Mouse (Mus musculus): ENCODE data around the gene Kcnq5. TPM values are rescaled to one million over a fixed set of nuclear protein-coding genes. Genes with fewer than 3 reads are reported as not detected.

Kcnq5 gene
- polyA plus RNA-seq, 1 experiment from 2014 or later = 4.1 TPM

DNA sequence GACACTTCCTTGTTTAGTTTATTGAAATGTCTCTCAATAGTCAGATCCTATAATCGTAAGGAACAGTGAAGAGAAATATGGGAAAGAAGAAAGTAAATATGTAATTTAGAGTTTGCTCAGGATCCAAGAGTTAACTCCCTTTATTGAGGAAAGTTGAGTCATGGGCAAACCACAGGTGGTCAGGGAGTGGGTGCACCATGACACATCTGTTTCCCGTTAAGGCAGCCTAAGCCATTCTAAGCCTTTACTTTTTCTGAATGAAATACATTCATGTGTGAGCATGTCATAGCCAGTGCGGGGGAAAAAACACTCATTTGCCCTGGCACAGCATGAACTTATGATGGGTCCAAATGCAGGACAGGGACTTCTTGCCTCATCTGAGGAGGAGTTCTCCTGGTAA is 125.4 kb downstream of the Kcnq5 start:
- H3K36me3 ChIP-seq = no peaks in the 10 kb centered on the region
- ATAC-seq (ENCODE audit: extremely low read depth, insufficient number of reproducible peaks, low FRiP score, low TSS enrichment) = no peak
- no peak overlapping the region for H3K9ac ChIP-seq
- no peak overlapping the region for H3K4me2 ChIP-seq
- WGBS = 77% methylated on average over 3 of the region's 3 CpGs
- peaks cover 13% of the 10 kb centered on the region for H3K4me1 ChIP-seq
- no peak overlapping the region for H3K4me3 ChIP-seq
- no peak overlapping the region for H3K27ac ChIP-seq (replicated peaks)
- no peaks in the 10 kb centered on the region for H3K9me3 ChIP-seq
- H3K27me3 ChIP-seq (replicated peaks) = no peaks in the 10 kb centered on the region

DNA sequence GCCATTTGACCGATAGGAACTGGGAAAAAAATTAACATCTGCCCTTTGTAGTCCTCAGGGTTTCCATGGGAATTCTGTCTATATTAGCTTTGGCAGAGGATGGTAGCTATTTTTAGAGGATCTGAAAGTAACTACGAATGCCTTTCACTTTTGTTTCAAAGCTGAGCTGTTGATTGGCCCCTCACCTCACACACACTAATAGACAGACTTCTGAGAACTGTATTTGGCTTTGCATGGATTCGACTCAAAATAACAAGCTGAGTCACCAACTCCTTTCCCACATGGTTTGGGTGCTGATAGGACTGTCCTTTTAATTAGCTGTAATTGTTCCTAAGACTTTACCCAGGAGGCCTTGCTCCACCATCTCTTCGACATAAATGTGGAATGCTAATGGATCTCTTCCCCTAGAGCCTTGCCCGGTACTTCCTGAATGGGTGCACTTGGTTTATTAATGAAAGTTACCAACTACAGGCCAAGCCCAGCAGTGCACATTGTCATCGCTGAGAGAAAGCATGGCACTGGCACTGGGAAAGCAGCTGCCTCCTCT is 131.8 kb downstream of the Kcnq5 start:
- H3K4me2 ChIP-seq = peak overlapping the region; percentile 65
- H3K9me3 ChIP-seq = no peaks in the 10 kb centered on the region
- ATAC-seq (ENCODE audit: extremely low read depth, insufficient number of reproducible peaks, low FRiP score, low TSS enrichment) = no peak; the same call in 1 of the 2 replicates
- H3K4me3 ChIP-seq = peak overlapping the region; percentile 31
- peak overlapping the region; percentile 71 for H3K9ac ChIP-seq
- H3K4me1 ChIP-seq = peaks cover 25% of the 10 kb centered on the region
- WGBS = 21% methylated on average over 6 of the region's 6 CpGs
- H3K27me3 ChIP-seq (replicated peaks) = no peaks in the 10 kb centered on the region
- H3K36me3 ChIP-seq = no peaks in the 10 kb centered on the region
- H3K27ac ChIP-seq (replicated peaks) = peak overlapping the region; percentile 93

DNA sequence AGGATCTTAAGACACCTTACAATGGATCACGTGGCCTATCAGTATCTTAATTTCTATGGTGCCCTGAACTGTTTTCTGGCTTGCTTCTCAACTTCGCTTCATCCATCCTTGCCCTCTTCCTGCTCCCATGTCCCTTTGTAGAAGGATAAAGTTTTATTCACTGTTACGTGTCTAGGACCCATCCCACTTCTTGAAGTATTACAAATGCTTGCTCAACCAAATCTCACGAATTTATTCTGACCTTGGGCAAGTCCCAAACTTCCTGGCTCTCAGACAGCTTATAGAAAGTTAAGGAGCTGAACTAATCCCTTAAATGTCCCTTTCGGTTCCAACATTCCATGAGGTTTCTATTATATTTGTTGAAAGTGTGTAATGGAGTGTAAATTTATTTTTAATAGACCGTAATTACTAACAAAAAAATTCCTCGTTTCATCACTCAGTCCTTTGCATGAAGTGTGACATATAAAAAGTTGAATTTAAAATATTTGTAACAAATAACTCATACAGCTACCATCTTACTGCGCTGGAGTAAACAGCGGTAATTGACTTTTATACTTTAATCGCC is 141.6 kb downstream of the Kcnq5 start:
- no peaks in the 10 kb centered on the region for H3K36me3 ChIP-seq
- ATAC-seq (ENCODE audit: extremely low read depth, insufficient number of reproducible peaks, low FRiP score, low TSS enrichment) = no peak
- peaks cover 4% of the 10 kb centered on the region; the same call in 1 of the 2 replicates for H3K4me1 ChIP-seq
- H3K9ac ChIP-seq = no peak overlapping the region
- H3K9me3 ChIP-seq = no peaks in the 10 kb centered on the region
- 79% methylated on average over 10 of the region's 10 CpGs for WGBS
- H3K27ac ChIP-seq (replicated peaks) = no peak overlapping the region
- H3K27me3 ChIP-seq (replicated peaks) = no peaks in the 10 kb centered on the region
- no peak overlapping the region for H3K4me3 ChIP-seq
- no peak overlapping the region for H3K4me2 ChIP-seq

DNA sequence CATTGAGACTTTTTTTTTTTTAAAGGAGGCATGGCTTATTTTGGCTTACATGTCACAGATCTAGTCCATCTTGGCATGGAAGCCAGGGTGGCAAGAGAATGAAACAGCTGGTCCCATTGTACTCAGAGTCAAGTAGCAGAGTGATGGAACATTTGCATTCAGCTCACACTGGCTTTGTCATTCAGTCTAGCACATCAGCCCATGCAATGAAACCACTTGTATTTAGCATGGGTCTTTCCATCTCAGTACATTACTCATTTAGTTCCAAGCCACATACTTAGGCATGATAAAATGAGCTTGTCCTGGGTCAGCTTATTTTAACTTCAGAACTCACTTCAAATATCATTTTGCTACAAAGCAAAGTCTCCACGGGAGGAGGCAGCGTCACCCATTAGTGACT is 156.7 kb downstream of the Kcnq5 start:
- Histone ChIP-seq H3K9ac (no peak overlapping the region), H3K27ac (replicated peaks) (no peak overlapping the region), H3K4me1 (peaks cover 26% of the 10 kb centered on the region), H3K27me3 (replicated peaks) (no peaks in the 10 kb centered on the region), H3K36me3 (no peaks in the 10 kb centered on the region), H3K4me2 (no peak overlapping the region), H3K4me3 (no peak overlapping the region), H3K9me3 (no peaks in the 10 kb centered on the region)
- no peak for ATAC-seq (ENCODE audit: extremely low read depth, insufficient number of reproducible peaks, low FRiP score, low TSS enrichment)
- WGBS = 72% methylated on average over 2 of the region's 2 CpGs

- ATAC-seq (ENCODE audit: extremely low read depth, insufficient number of reproducible peaks, low FRiP score, low TSS enrichment) = no peak
- H3K4me2 ChIP-seq = no peak overlapping the region
- H3K4me1 ChIP-seq = peaks cover 22% of the 10 kb centered on the region
- no peak overlapping the region for H3K4me3 ChIP-seq
- 71% methylated on average over 2 of the region's 2 CpGs for WGBS
- no peak overlapping the region for H3K9ac ChIP-seq
- H3K9me3 ChIP-seq = no peaks in the 10 kb centered on the region
- no peaks in the 10 kb centered on the region for H3K36me3 ChIP-seq
- no peak overlapping the region for H3K27ac ChIP-seq (replicated peaks)
- no peaks in the 10 kb centered on the region for H3K27me3 ChIP-seq (replicated peaks)
Observed at GRCm38 (mm10) chr1:21804477-21804866, 157.3 kb downstream of the Kcnq5 start.

DNA sequence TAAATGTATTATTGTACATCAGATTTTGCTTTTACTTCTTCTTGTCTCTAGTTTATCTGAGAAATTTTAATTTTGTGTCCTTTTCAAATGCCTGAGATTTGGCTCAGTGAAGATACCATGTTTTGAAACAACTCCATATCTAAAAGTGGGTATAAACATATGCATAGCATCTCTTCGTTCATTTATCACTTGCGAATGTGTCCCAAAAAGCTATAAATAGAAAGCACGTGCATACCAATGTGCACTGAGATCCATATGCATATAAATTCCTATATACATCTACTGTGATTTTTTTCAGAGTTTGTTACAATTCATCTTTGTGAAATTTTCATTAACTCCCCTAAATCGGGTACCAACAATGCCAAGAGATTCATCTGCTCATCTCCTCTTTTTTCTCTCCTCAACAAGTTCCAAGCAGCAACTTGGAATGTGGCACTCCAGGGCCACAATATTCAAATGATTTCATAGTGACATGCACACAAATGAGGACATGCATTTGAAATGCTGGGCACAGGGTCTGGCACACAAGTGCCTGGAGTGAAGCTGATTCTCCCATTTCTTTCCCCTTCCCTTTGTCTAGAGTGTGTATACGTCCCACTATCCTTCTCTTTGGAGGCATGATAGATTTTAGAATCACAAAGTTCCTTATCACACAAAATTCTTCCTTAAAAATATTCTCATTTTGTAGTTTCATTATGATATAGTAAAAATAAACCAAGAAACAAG is 157.8 kb downstream of the Kcnq5 start:
- Histone ChIP-seq H3K27ac (replicated peaks) (no peak overlapping the region), H3K9ac (no peak overlapping the region), H3K4me3 (no peak overlapping the region), H3K4me2 (no peak overlapping the region), H3K36me3 (no peaks in the 10 kb centered on the region), H3K27me3 (replicated peaks) (no peaks in the 10 kb centered on the region), H3K4me1 (peaks cover 17% of the 10 kb centered on the region), H3K9me3 (no peaks in the 10 kb centered on the region)
- ATAC-seq (ENCODE audit: extremely low read depth, insufficient number of reproducible peaks, low FRiP score, low TSS enrichment) = no peak
- 61% methylated on average over 5 of the region's 5 CpGs for WGBS

DNA sequence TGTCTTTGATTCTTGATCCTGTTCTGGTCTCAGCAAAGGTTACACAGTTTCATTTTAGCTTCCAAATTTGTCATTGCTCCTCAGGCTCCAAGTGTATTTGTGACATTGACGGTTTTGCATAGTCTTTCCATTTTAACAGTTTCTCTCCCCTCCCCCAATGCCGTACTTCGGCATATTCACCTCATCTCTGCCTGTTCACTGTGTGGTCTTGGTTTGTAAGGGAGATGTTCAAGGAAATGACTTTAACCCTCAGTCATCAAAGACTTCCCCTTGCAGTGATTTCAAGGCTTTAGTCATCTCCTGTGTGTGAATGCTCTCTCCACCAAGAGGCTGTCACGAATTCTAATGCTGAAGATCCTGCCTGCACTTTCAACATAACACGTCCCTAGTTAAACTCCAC is 181.0 kb downstream of the Kcnq5 start:
- H3K4me2 ChIP-seq = no peak overlapping the region
- no peaks in the 10 kb centered on the region for H3K27me3 ChIP-seq (replicated peaks)
- H3K36me3 ChIP-seq = no peaks in the 10 kb centered on the region
- no peaks in the 10 kb centered on the region for H3K4me1 ChIP-seq
- no peak overlapping the region for H3K9ac ChIP-seq
- H3K27ac ChIP-seq (replicated peaks) = no peak overlapping the region
- WGBS = 66% methylated on average over 5 of the region's 5 CpGs
- no peak overlapping the region for H3K4me3 ChIP-seq
- ATAC-seq (ENCODE audit: extremely low read depth, insufficient number of reproducible peaks, low FRiP score, low TSS enrichment) = no peak
- H3K9me3 ChIP-seq = no peaks in the 10 kb centered on the region

- ATAC-seq (ENCODE audit: extremely low read depth, insufficient number of reproducible peaks, low FRiP score, low TSS enrichment) = no peak
- Histone ChIP-seq H3K4me2 (no peak overlapping the region), H3K27ac (replicated peaks) (no peak overlapping the region), H3K9ac (no peak overlapping the region), H3K27me3 (replicated peaks) (no peaks in the 10 kb centered on the region), H3K4me3 (no peak overlapping the region), H3K4me1 (peaks cover 10% of the 10 kb centered on the region), H3K9me3 (no peaks in the 10 kb centered on the region), H3K36me3 (no peaks in the 10 kb centered on the region)
- 83% methylated on average over 5 of the region's 5 CpGs for WGBS
Observed at GRCm38 (mm10) chr1:21777560-21777959, 184.2 kb downstream of the Kcnq5 start.

DNA sequence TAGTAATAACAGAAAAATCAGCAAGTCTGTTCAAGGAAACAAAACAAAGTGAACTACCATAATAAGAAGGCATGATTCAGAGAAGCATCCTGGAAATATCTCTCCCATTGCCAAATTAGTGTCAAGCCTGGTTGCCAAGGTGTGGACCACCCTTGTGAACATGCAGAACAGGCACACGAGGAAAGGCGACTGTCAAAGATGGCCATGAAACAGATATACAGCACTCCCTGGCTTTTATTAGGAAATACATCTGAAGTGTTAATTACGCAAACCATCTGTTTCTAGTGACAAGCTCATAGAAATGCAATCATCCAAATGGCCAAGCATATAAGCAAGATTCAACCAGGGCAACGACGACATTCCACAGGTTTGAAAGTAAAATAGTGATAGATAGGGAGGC is 187.8 kb downstream of the Kcnq5 start:
- 51% methylated on average over 5 of the region's 5 CpGs for WGBS
- no peaks in the 10 kb centered on the region for H3K27me3 ChIP-seq (replicated peaks)
- no peak for ATAC-seq (ENCODE audit: extremely low read depth, insufficient number of reproducible peaks, low FRiP score, low TSS enrichment)
- H3K4me1 ChIP-seq = peaks cover 19% of the 10 kb centered on the region
- no peak overlapping the region for H3K4me2 ChIP-seq
- H3K9ac ChIP-seq = no peak overlapping the region
- H3K27ac ChIP-seq (replicated peaks) = no peak overlapping the region
- H3K4me3 ChIP-seq = no peak overlapping the region
- no peaks in the 10 kb centered on the region for H3K9me3 ChIP-seq
- no peaks in the 10 kb centered on the region for H3K36me3 ChIP-seq

- H3K27ac ChIP-seq (replicated peaks) = no peak overlapping the region
- ATAC-seq (ENCODE audit: extremely low read depth, insufficient number of reproducible peaks, low FRiP score, low TSS enrichment) = no peak
- H3K4me3 ChIP-seq = no peak overlapping the region
- no peak overlapping the region for H3K9ac ChIP-seq
- H3K4me2 ChIP-seq = no peak overlapping the region
- 46% methylated on average over 1 of the region's 1 CpGs for WGBS
- no peaks in the 10 kb centered on the region for H3K36me3 ChIP-seq
- H3K27me3 ChIP-seq (replicated peaks) = no peaks in the 10 kb centered on the region
- no peaks in the 10 kb centered on the region for H3K9me3 ChIP-seq
- peaks cover 19% of the 10 kb centered on the region for H3K4me1 ChIP-seq
Observed at GRCm38 (mm10) chr1:21770494-21770893, 191.2 kb downstream of the Kcnq5 start.

GRCm38 (mm10) chr1:21749297-21749696 is 212.4 kb downstream of the Kcnq5 start:
- Histone ChIP-seq H3K4me3 (no peak overlapping the region), H3K4me1 (peaks cover 17% of the 10 kb centered on the region), H3K27me3 (replicated peaks) (no peaks in the 10 kb centered on the region), H3K27ac (replicated peaks) (peak overlapping the region; percentile 45), H3K4me2 (peak overlapping the region; percentile 18; the same call in 1 of the 2 replicates), H3K9me3 (no peaks in the 10 kb centered on the region), H3K9ac (no peak overlapping the region), H3K36me3 (no peaks in the 10 kb centered on the region)
- ATAC-seq (ENCODE audit: extremely low read depth, insufficient number of reproducible peaks, low FRiP score, low TSS enrichment) = no peak
- WGBS = 64% methylated on average over 1 of the region's 1 CpGs

- Histone ChIP-seq H3K4me1 (no peaks in the 10 kb centered on the region), H3K9me3 (no peaks in the 10 kb centered on the region), H3K36me3 (no peaks in the 10 kb centered on the region), H3K27ac (replicated peaks) (no peak overlapping the region), H3K9ac (no peak overlapping the region), H3K4me2 (no peak overlapping the region), H3K4me3 (no peak overlapping the region), H3K27me3 (replicated peaks) (no peaks in the 10 kb centered on the region)
- ATAC-seq (ENCODE audit: extremely low read depth, insufficient number of reproducible peaks, low FRiP score, low TSS enrichment) = no peak
- WGBS = 64% methylated on average over 1 of the region's 1 CpGs
Observed at GRCm38 (mm10) chr1:21729131-21729530, 232.6 kb downstream of the Kcnq5 start.

Data from heart, embryonic 13.5 days (tissue).